Mouse (Mus musculus) myocyte (in vitro differentiated cells): ENCODE measurements around the gene Cldn14. TPM values are rescaled to one million over a fixed set of nuclear protein-coding genes. Genes with fewer than 3 reads are reported as not detected.

Source experiments
- H3K27me3 ChIP-seq: one replicate; pipeline ENCODE4 v1.6.1; 2011; ENCODE audit not compliant: control insufficient read depth, insufficient read depth, insufficient read length
- H3K36me3 ChIP-seq: one replicate; pipeline ENCODE4 v1.6.1; 2011; ENCODE audit not compliant: control insufficient read depth, insufficient read depth
- H3K4me2 ChIP-seq: one replicate; pipeline ENCODE4 v1.6.1; 2011; ENCODE audit warnings: low read depth, control low read depth
- H3K4me3 ChIP-seq: one replicate; pipeline ENCODE4 v1.5.1; 2011; ENCODE audit warnings: mild to moderate bottlenecking, control low read depth, moderate library complexity
- H3K79me2 ChIP-seq: one replicate; pipeline ENCODE4 v1.6.1; 2011; ENCODE audit not compliant: control insufficient read depth, insufficient read depth
- H3ac ChIP-seq: one replicate; pipeline ENCODE4 v1.6.1; 2011; ENCODE audit not compliant: control insufficient read depth, insufficient read length
- CEBPB ChIP-seq: IDR thresholded peaks from 2 replicates; pipeline ENCODE4 v1.6.1; 2011; ENCODE audit warnings: mild to moderate bottlenecking, moderate library complexity; ENCODE audit not compliant: poor library complexity, insufficient read depth, severe bottlenecking
- E2F4 ChIP-seq: IDR thresholded peaks from one replicate; pipeline ENCODE4 v1.6.1; 2011; ENCODE audit warnings: mild to moderate bottlenecking, control low read depth, moderate library complexity; ENCODE audit not compliant: insufficient read depth
- MAX ChIP-seq: IDR thresholded peaks from one replicate; pipeline ENCODE4 v1.6.1; 2011; ENCODE audit warnings: low read depth, mild to moderate bottlenecking, control low read depth
- MYOD1 ChIP-seq, 3 experiments: IDR thresholded peaks; one replicate each; pipeline ENCODE4 v1.6.1; 2011; ENCODE audit warnings: control low read depth in 2 of 3, low read depth in 2 of 3, mild to moderate bottlenecking in 2 of 3, moderate library complexity in 1 of 3; ENCODE audit not compliant: insufficient read length in 2 of 3, control insufficient read depth in 1 of 3
- MYOG ChIP-seq, 3 experiments: IDR thresholded peaks; one replicate each; pipeline ENCODE4 v1.6.1; 2011; ENCODE audit warnings: control low read depth in 2 of 3, low read depth in 2 of 3, mild to moderate bottlenecking in 2 of 3; ENCODE audit not compliant: insufficient read length in 2 of 3, control insufficient read depth in 1 of 3, insufficient read depth in 1 of 3
- POLR2A ChIP-seq: IDR thresholded peaks from one replicate; pipeline ENCODE4 v1.6.1; 2011; ENCODE audit warnings: low read depth, mild to moderate bottlenecking, control low read depth, moderate library complexity; ENCODE audit not compliant: insufficient read length
- POLR2AphosphoS2 ChIP-seq: IDR thresholded peaks from one replicate; pipeline ENCODE4 v1.6.1; 2011; ENCODE audit warnings: low read depth, control low read depth; ENCODE audit not compliant: insufficient read length
- REST ChIP-seq: IDR thresholded peaks from one replicate; pipeline ENCODE4 v1.6.1; 2011; ENCODE audit warnings: mild to moderate bottlenecking, control low read depth, moderate library complexity; ENCODE audit not compliant: insufficient read depth, insufficient read length
- SRF ChIP-seq: IDR thresholded peaks from one replicate; pipeline ENCODE4 v1.6.1; 2011; ENCODE audit warnings: low read depth; ENCODE audit not compliant: control insufficient read depth, insufficient read length
- TCF12 ChIP-seq: IDR thresholded peaks from one replicate; pipeline ENCODE4 v1.6.1; 2011; ENCODE audit warnings: mild to moderate bottlenecking, control low read depth; ENCODE audit not compliant: poor library complexity, insufficient read depth, severe bottlenecking
- TCF3 ChIP-seq: IDR thresholded peaks from one replicate; pipeline ENCODE4 v1.6.1; 2011; ENCODE audit warnings: low read depth, control low read depth; ENCODE audit not compliant: insufficient read length
- USF1 ChIP-seq: IDR thresholded peaks from one replicate; pipeline ENCODE4 v1.6.1; 2011; ENCODE audit warnings: low read depth, mild to moderate bottlenecking, control low read depth, moderate library complexity
- polyA plus RNA-seq: library from polyadenylated mRNA; unstranded; fragments of >200 nt; fragmentation: generic; extraction: Trizol; gene quantifications from one replicate; pipeline ENCODE4 v1.2.1, GENCODE M21; 2012; ENCODE audit warnings: missing spikeins

Cldn14 gene
- polyA plus RNA-seq, 1 experiment: 0.07 TPM

- H3K4me2 ChIP-seq: no peak overlapping the region
- H3K4me3 ChIP-seq: no peak overlapping the region
- H3K79me2 ChIP-seq: no peaks in the 10 kb centered on the region
- no peaks in the 10 kb centered on the region for H3K27me3 ChIP-seq
- no peak overlapping the region for H3ac ChIP-seq
- no peaks in the 10 kb centered on the region for H3K36me3 ChIP-seq
- TF ChIP-seq MAX (no peak), E2F4 (no peak), REST (no peak), MYOD1 (IDR thresholded peaks at IDR 0.05; ENCODE audit: control insufficient read depth in 1 of 3, insufficient read length in 2 of 3, low read depth in 2 of 3) (no peak), CEBPB (no peak), MYOG (IDR thresholded peaks at IDR 0.05; ENCODE audit: control insufficient read depth in 1 of 3, insufficient read depth in 1 of 3, insufficient read length in 2 of 3, low read depth in 2 of 3) (no peak), USF1 (no peak)
These were observed 35.2 kb upstream of the Cldn14 start for GRCm38 (mm10) chr16:94043797-94044196.

- Histone ChIP-seq H3K4me3 (no peak overlapping the region), H3K4me2 (no peak overlapping the region)
- TF ChIP-seq TCF3 (no peak), MYOD1 (IDR thresholded peaks at IDR 0.05; ENCODE audit: control insufficient read depth in 1 of 3, insufficient read length in 2 of 3, low read depth in 2 of 3) (peak in 1 of 3 experiments; percentile 21), MYOG (IDR thresholded peaks at IDR 0.05; ENCODE audit: control insufficient read depth in 1 of 3, insufficient read depth in 1 of 3, insufficient read length in 2 of 3, low read depth in 2 of 3) (peak in 1 of 3 experiments; percentile 41), REST (no peak), POLR2AphosphoS2 (no peak)
These were observed 32.6 kb upstream of the Cldn14 start for GRCm38 (mm10) chr16:94041065-94041712.

GRCm38 (mm10) chr16:94040485-94040884 is 31.8 kb upstream of the Cldn14 start:
- Histone ChIP-seq H3K4me2 (no peak overlapping the region), H3K79me2 (no peaks in the 10 kb centered on the region), H3K4me3 (no peak overlapping the region), H3ac (no peak overlapping the region), H3K36me3 (no peaks in the 10 kb centered on the region), H3K27me3 (no peaks in the 10 kb centered on the region)
- no peak for TF ChIP-seq MYOD1 (IDR thresholded peaks at IDR 0.05; ENCODE audit: control insufficient read depth in 1 of 3, insufficient read length in 2 of 3, low read depth in 2 of 3)
- TF ChIP-seq SRF: no peak
- TF ChIP-seq POLR2AphosphoS2: no peak
- TF ChIP-seq CEBPB: no peak
- no peak for TF ChIP-seq POLR2A
- TF ChIP-seq REST: no peak
- TF ChIP-seq MYOG (IDR thresholded peaks at IDR 0.05; ENCODE audit: control insufficient read depth in 1 of 3, insufficient read depth in 1 of 3, insufficient read length in 2 of 3, low read depth in 2 of 3): no peak
- no peak for TF ChIP-seq TCF3
- no peak for TF ChIP-seq TCF12
- TF ChIP-seq E2F4: no peak
- no peak for TF ChIP-seq USF1
- TF ChIP-seq MAX: no peak

More at GRCm38 (mm10) chr16:94041065-94041712, 32.6 kb upstream of the Cldn14 start:
- H3K79me2 ChIP-seq: no peaks in the 10 kb centered on the region
- no peak overlapping the region for H3ac ChIP-seq
- no peaks in the 10 kb centered on the region for H3K27me3 ChIP-seq
- H3K36me3 ChIP-seq: no peaks in the 10 kb centered on the region

GRCm38 (mm10) chr16:94038986-94039341 is 30.3 kb upstream of the Cldn14 start:
- Histone ChIP-seq H3K27me3 (no peaks in the 10 kb centered on the region), H3ac (no peak overlapping the region), H3K4me3 (no peak overlapping the region), H3K79me2 (no peaks in the 10 kb centered on the region), H3K4me2 (no peak overlapping the region), H3K36me3 (no peaks in the 10 kb centered on the region)
- no peak for TF ChIP-seq POLR2A
- no peak for TF ChIP-seq REST
- TF ChIP-seq SRF: peak; percentile 78

GRCm38 (mm10) chr16:94038272-94038985 is 29.8 kb upstream of the Cldn14 start:
- TF ChIP-seq USF1 (no peak), MYOG (IDR thresholded peaks at IDR 0.05; ENCODE audit: control insufficient read depth in 1 of 3, insufficient read depth in 1 of 3, insufficient read length in 2 of 3, low read depth in 2 of 3) (no peak), MYOD1 (IDR thresholded peaks at IDR 0.05; ENCODE audit: control insufficient read depth in 1 of 3, insufficient read length in 2 of 3, low read depth in 2 of 3) (no peak), POLR2AphosphoS2 (no peak), REST (no peak), CEBPB (no peak)
- Histone ChIP-seq H3K27me3 (no peaks in the 10 kb centered on the region), H3K79me2 (no peaks in the 10 kb centered on the region), H3ac (no peak overlapping the region), H3K36me3 (no peaks in the 10 kb centered on the region), H3K4me2 (no peak overlapping the region), H3K4me3 (no peak overlapping the region)
